8 mouse cellular contexts compared by ENCODE assay signal in the genomic region with DNA sequence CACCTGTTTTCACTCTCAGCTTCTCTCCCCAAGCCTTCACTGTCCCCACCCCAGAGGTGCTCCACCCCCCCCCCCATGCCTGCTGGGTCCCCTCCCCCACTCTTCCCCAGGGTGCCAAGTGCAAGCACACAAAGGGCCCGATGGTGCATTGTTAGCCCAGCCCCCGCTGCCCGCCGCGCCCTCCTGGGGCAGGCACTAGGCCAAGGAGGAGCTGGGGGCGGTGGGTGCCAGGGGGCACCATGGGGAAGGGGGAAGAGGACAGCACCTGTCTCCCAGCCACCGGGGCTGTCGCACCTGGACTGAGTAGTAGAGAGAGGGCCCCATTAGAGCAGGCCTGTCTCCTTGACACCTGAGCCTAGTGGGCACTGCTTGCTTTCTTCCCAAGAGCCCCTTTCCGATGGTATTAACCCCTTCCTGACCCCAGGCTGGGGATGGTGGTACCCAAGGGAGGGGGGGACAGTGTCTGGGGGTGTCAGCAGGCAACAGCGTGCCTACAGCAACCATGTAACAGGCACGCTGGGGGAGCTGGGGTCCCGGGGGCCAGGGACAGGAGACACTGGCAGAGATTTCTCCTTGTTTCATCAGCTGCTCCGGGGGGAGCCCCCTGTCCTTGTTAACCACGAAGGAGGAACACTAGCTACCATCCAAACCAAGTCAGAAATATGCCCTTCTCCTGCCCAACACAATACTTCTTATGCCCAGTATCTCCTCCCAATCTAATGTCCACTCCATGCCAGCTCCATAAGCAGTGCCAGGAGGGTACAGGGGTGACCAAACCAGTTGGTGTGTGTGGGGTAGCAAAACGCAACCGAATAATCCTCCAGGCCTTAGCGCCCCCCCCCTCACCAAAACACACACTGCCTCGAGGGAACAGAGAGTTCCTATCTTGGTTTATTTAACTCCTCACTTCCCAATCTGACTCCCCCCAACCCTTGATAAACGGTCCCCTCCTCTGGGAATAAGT. TPM values are rescaled to one million over a fixed set of nuclear protein-coding genes. Genes with fewer than 3 reads are reported as not detected.
A peak's percentile ranks its signal among the peaks of the same experiment; 100 is the strongest.
DNase-seq lines count a peak whose midpoint lies in the region; ATAC-seq lines count a peak whose summit lies in the region.

No protein-coding gene starts in this region.

- 8% methylated on average over 19 of the region's 19 CpGs for WGBS in lung, embryonic 15.5 days
- WGBS in heart, embryonic 11.5 days (ENCODE audit: insufficient replicate concordance), result 17% methylated on average over 19 of the region's 19 CpGs
- 14% methylated on average over 19 of the region's 19 CpGs for WGBS in limb, embryonic 10.5 days
- WGBS in neural tube, embryonic 14.5 days, result 12% methylated on average over 19 of the region's 19 CpGs

- H3K27me3 ChIP-seq in lung, embryonic 15.5 days, result no peaks in the 10 kb centered on the region
- no peaks in the 10 kb centered on the region for H3K27me3 ChIP-seq in heart, embryonic 11.5 days (ENCODE audit: control insufficient read depth, insufficient read depth, low read length)
- H3K27me3 ChIP-seq in limb, embryonic 10.5 days (ENCODE audit: low read depth, poor library complexity, severe bottlenecking), result peaks cover 44% of the 10 kb centered on the region
- peaks cover 5% of the 10 kb centered on the region; the same call in 1 of the 2 replicates for H3K27me3 ChIP-seq in neural tube, embryonic 14.5 days (ENCODE audit: control insufficient read depth, insufficient read depth, low read length)

- peak overlapping the region; percentile 60 for H3K9ac ChIP-seq in lung, embryonic 15.5 days
- H3K9ac ChIP-seq in heart, embryonic 11.5 days (ENCODE audit: low read depth, low read length), result peak overlapping the region; percentile 86
- H3K9ac ChIP-seq in neural tube, embryonic 14.5 days (replicated peaks; ENCODE audit: low read depth, low read length), result peak overlapping the region; percentile 55

- H3K27ac ChIP-seq in lung, embryonic 15.5 days, result peak overlapping the region; percentile 93
- peak overlapping the region; percentile 35; the same call in 1 of the 2 replicates for H3K27ac ChIP-seq in heart, embryonic 11.5 days (ENCODE audit: low read depth, low read length)
- H3K27ac ChIP-seq in limb, embryonic 10.5 days, result peak overlapping the region; percentile 88
- H3K27ac ChIP-seq in neural tube, embryonic 14.5 days (ENCODE audit: low read depth, low read length), result no peak overlapping the region

- H3K4me3 ChIP-seq in lung, embryonic 15.5 days, result peak overlapping the region; percentile 60
- peak overlapping the region; percentile 70 for H3K4me3 ChIP-seq in heart, embryonic 11.5 days (ENCODE audit: low read depth, low read length)
- H3K4me3 ChIP-seq in limb, embryonic 10.5 days, result peak overlapping the region; percentile 59
- H3K4me3 ChIP-seq in neural tube, embryonic 14.5 days (ENCODE audit: low read depth, low read length), result peak overlapping the region; percentile 45

- no peaks in the 10 kb centered on the region for H3K36me3 ChIP-seq in lung, embryonic 15.5 days
- no peaks in the 10 kb centered on the region for H3K36me3 ChIP-seq in heart, embryonic 11.5 days (ENCODE audit: control insufficient read depth, insufficient read depth, low read length)
- no peaks in the 10 kb centered on the region for H3K36me3 ChIP-seq in limb, embryonic 10.5 days
- H3K36me3 ChIP-seq in neural tube, embryonic 14.5 days (ENCODE audit: control insufficient read depth, insufficient read depth, low read length), result no peaks in the 10 kb centered on the region

- no peaks in the 10 kb centered on the region for H3K9me3 ChIP-seq in lung, embryonic 15.5 days
- H3K9me3 ChIP-seq in heart, embryonic 11.5 days (replicated peaks; ENCODE audit: control insufficient read depth, low read length), result no peaks in the 10 kb centered on the region
- H3K9me3 ChIP-seq in limb, embryonic 10.5 days (replicated peaks), result no peaks in the 10 kb centered on the region
- H3K9me3 ChIP-seq in neural tube, embryonic 14.5 days (ENCODE audit: control insufficient read depth, low read length), result no peaks in the 10 kb centered on the region

- H3K4me1 ChIP-seq in lung, embryonic 15.5 days, result peaks cover 73% of the 10 kb centered on the region
- H3K4me1 ChIP-seq in heart, embryonic 11.5 days (ENCODE audit: control insufficient read depth, insufficient read depth, low read length), result peaks cover 29% of the 10 kb centered on the region
- peaks cover 96% of the 10 kb centered on the region for H3K4me1 ChIP-seq in limb, embryonic 10.5 days
- peaks cover 24% of the 10 kb centered on the region for H3K4me1 ChIP-seq in neural tube, embryonic 14.5 days (ENCODE audit: control insufficient read depth, insufficient read depth, low read length)

- ATAC-seq in lung, embryonic 15.5 days (ENCODE audit: borderline replicate concordance, extremely low read depth, low FRiP score, low TSS enrichment), result no peak
- no peak for ATAC-seq in heart, embryonic 11.5 days (replicated peaks; ENCODE audit: insufficient number of reproducible peaks, low FRiP score, low TSS enrichment)
- no peak for ATAC-seq in neural tube, embryonic 14.5 days (ENCODE audit: low read depth)

- DNase-seq in lung, postnatal 36 days, result no peak
- peak; percentile 62 for DNase-seq in brain, adult 2 months (ENCODE audit: low read depth, low spot score)
- no peak for DNase-seq in limb, embryonic 10.5 days (ENCODE audit: low spot score)
- no peak for DNase-seq in layer of hippocampus, adult 9-10 months (ENCODE audit: low spot score)
- DNase-seq in layer of hippocampus, postnatal 14 days (ENCODE audit: low spot score in 2 of 2), result no peak

- H3K4me2 ChIP-seq in lung, embryonic 15.5 days, result peak overlapping the region; percentile 97
- H3K4me2 ChIP-seq in heart, embryonic 11.5 days, result peak overlapping the region; percentile 100
- peak overlapping the region; percentile 97 for H3K4me2 ChIP-seq in neural tube, embryonic 14.5 days (ENCODE audit: low read depth, low read length)

RNA-seq across cellular contexts. Expression of a gene that starts 3.6 kb away (rescaled TPM):
- 3.7 TPM in 2 replicates for polyA plus RNA-seq in lung, embryonic 15.5 days (2015; fragmentation: Nextera tagmentation; extraction: Ambion mirVana)
- polyA plus RNA-seq in heart, embryonic 11.5 days (2014; fragmentation: Nextera tagmentation; extraction: Ambion mirVana), result 1.2 and 2.2 TPM in 2 replicates
- polyA plus RNA-seq in limb, embryonic 10.5 days (2016; fragmentation: Nextera tagmentation; extraction: Ambion mirVana), result 0.38 and 0.49 TPM in 2 replicates
- 0.40 and 0.78 TPM in 2 replicates for polyA plus RNA-seq in neural tube, embryonic 14.5 days (2014; fragmentation: Nextera tagmentation; extraction: Ambion mirVana)
- total RNA-seq in layer of hippocampus, postnatal 14 days (2021), result 10 to 100 TPM; 12.1 to 15.1 TPM

RNA-seq across cellular contexts. Expression of a gene that starts 11.6 kb away (rescaled TPM):
- not detected in 2 replicates for polyA plus RNA-seq in lung, embryonic 15.5 days (2015; fragmentation: Nextera tagmentation; extraction: Ambion mirVana)
- polyA plus RNA-seq in heart, embryonic 11.5 days (2014; fragmentation: Nextera tagmentation; extraction: Ambion mirVana), result not detected in 2 replicates
- 0.26 TPM in 1 of 2 replicates, not detected in the other for polyA plus RNA-seq in limb, embryonic 10.5 days (2016; fragmentation: Nextera tagmentation; extraction: Ambion mirVana)
- polyA plus RNA-seq in neural tube, embryonic 14.5 days (2014; fragmentation: Nextera tagmentation; extraction: Ambion mirVana), result 0.88 and 1.9 TPM in 2 replicates
- 1 to 10 TPM; 3.2 to 4.3 TPM for total RNA-seq in layer of hippocampus, postnatal 14 days (2021)

RNA-seq across cellular contexts. Expression of a gene that starts 20.7 kb away (rescaled TPM):
- 21.3 and 23.1 TPM in 2 replicates for polyA plus RNA-seq in lung, embryonic 15.5 days (2015; fragmentation: Nextera tagmentation; extraction: Ambion mirVana)
- 33.7 and 34.2 TPM in 2 replicates for polyA plus RNA-seq in heart, embryonic 11.5 days (2014; fragmentation: Nextera tagmentation; extraction: Ambion mirVana)
- polyA plus RNA-seq in limb, embryonic 10.5 days (2016; fragmentation: Nextera tagmentation; extraction: Ambion mirVana), result 22.2 and 26.1 TPM in 2 replicates
- polyA plus RNA-seq in neural tube, embryonic 14.5 days (2014; fragmentation: Nextera tagmentation; extraction: Ambion mirVana), result 29.5 and 30.8 TPM in 2 replicates
- total RNA-seq in layer of hippocampus, postnatal 14 days (2021), result 10 to 100 TPM; 30.4 to 30.5 TPM

RNA-seq across cellular contexts. Expression of a gene that starts 25.9 kb away (rescaled TPM):
- 0.21 TPM in 1 of 2 replicates, not detected in the other for polyA plus RNA-seq in lung, embryonic 15.5 days (2015; fragmentation: Nextera tagmentation; extraction: Ambion mirVana)
- 0.17 and 0.21 TPM in 2 replicates for polyA plus RNA-seq in heart, embryonic 11.5 days (2014; fragmentation: Nextera tagmentation; extraction: Ambion mirVana)
- 0.25 and 0.30 TPM in 2 replicates for polyA plus RNA-seq in limb, embryonic 10.5 days (2016; fragmentation: Nextera tagmentation; extraction: Ambion mirVana)
- polyA plus RNA-seq in neural tube, embryonic 14.5 days (2014; fragmentation: Nextera tagmentation; extraction: Ambion mirVana), result 1.1 and 1.4 TPM in 2 replicates
- under 1 TPM in 1 of 2 experiments, not detected in 1; 0.21 TPM for total RNA-seq in layer of hippocampus, postnatal 14 days (2021)

RNA-seq across cellular contexts. Expression of a gene that starts 27.2 kb away (rescaled TPM):
- polyA plus RNA-seq in lung, embryonic 15.5 days (2015; fragmentation: Nextera tagmentation; extraction: Ambion mirVana), result 556 and 595 TPM in 2 replicates
- 399 and 411 TPM in 2 replicates for polyA plus RNA-seq in heart, embryonic 11.5 days (2014; fragmentation: Nextera tagmentation; extraction: Ambion mirVana)
- 898 and 922 TPM in 2 replicates for polyA plus RNA-seq in limb, embryonic 10.5 days (2016; fragmentation: Nextera tagmentation; extraction: Ambion mirVana)
- 72.0 and 85.4 TPM in 2 replicates for polyA plus RNA-seq in neural tube, embryonic 14.5 days (2014; fragmentation: Nextera tagmentation; extraction: Ambion mirVana)
- total RNA-seq in layer of hippocampus, postnatal 14 days (2021), result 1 to 10 TPM; 4.6 to 6.5 TPM
